Mouse (Mus musculus) midbrain, embryonic 15.5 days (tissue): ENCODE measurements around the gene Cadps. TPM values are rescaled to one million over a fixed set of nuclear protein-coding genes. Genes with fewer than 3 reads are reported as not detected.
A peak's percentile ranks its signal among the peaks of the same experiment; 100 is the strongest.

Source experiments
- ATAC-seq: fragments of 200-750 bp; cut with Nextera tagmentation; replicated peaks from 2 replicates; pipeline ENCODE4 v1.8.0; 2017; ENCODE audit warnings: moderate TSS enrichment
- H3K27ac ChIP-seq: fragments of 300-500 bp; sonication (generic); 2 replicates; pipeline ENCODE4 v1.5.1; 2015; ENCODE audit warnings: mild to moderate bottlenecking, inconsistent platforms
- H3K27me3 ChIP-seq: fragments of 300-500 bp; sonication (generic); replicated peaks from 2 replicates; pipeline ENCODE4 v1.6.1; 2015; ENCODE audit warnings: inconsistent platforms
- H3K36me3 ChIP-seq: fragments of 300-500 bp; sonication (generic); replicated peaks from 2 replicates; pipeline ENCODE4 v1.6.1; 2015; ENCODE audit warnings: inconsistent platforms
- H3K4me1 ChIP-seq: fragments of 300-500 bp; sonication (generic); 2 replicates; pipeline ENCODE4 v1.6.1; 2015; ENCODE audit warnings: inconsistent platforms
- H3K4me2 ChIP-seq: fragments of 300-500 bp; sonication (generic); 2 replicates; pipeline ENCODE4 v1.6.1; 2015; ENCODE audit warnings: inconsistent platforms, mild to moderate bottlenecking, moderate library complexity
- H3K4me3 ChIP-seq: fragments of 300-500 bp; sonication (generic); 2 replicates; pipeline ENCODE4 v1.5.1; 2015; ENCODE audit warnings: mild to moderate bottlenecking, inconsistent platforms
- H3K9ac ChIP-seq: fragments of 300-500 bp; sonication (generic); 2 replicates; pipeline ENCODE4 v1.6.1; 2015; ENCODE audit warnings: mild to moderate bottlenecking, inconsistent platforms
- H3K9me3 ChIP-seq: fragments of 300-500 bp; sonication (generic); 2 replicates; pipeline ENCODE4 v1.6.1; 2016; ENCODE audit warnings: inconsistent platforms
- WGBS: fragments of 180-500 bp; shearing (Covaris S2); methylation state at CpG from one replicate; pipeline ENCODE4 v1.1.7; 2015; ENCODE audit warnings: mixed read lengths; 5-methylcytosine and 5-hydroxymethylcytosine counted together
- polyA plus RNA-seq: library from polyadenylated mRNA; unstranded; fragments of >200 nt; fragmentation: Nextera tagmentation; extraction: Ambion mirVana; gene quantifications from 2 replicates; pipeline ENCODE4 v1.2.1, GENCODE M21; 2015

Cadps gene
- 40.2 and 43.8 TPM in 2 replicates for polyA plus RNA-seq

DNA sequence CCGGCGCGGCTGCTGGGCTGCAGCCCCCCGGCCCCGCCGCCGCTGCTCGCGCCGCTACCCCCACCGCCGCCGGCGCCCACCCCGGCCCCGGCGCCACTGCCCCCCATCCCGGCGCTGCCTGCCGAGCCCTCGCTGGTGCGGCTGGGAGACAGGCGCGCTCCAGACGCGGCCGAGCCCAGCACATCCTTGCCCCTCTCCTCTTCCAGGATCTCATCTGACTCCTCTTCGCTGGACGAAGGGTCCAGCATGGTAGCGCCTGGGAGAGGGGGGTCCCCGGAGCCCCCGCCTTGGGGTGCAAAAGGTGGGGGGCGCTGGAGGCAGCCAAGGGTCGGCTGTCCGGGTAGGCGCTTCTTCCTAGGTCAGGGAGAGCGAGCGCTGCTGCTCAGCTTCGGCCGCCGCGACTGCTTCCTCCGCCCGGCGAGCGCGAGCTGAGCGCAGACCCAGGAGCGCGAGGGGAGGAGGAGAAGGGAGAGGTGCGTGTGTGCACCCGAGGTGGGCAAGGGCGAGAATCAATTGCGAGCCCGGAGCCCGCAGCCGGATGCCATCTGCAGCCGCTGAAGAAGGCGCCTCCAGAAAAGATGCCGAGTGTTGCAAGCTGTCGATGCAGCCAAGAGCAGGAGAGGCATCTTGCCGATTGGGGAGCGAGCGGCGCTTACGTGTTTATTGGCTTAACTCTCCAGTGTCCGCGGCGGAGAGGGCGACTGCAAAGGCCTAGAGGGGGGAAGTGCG is at the start of gene Cadps:
TSS of gene Cadps (minus strand) at position 589 of the 729 bp plus-strand sequence.
- peak; percentile 82 for ATAC-seq
- Histone ChIP-seq H3K4me2 (peak within 1 kb of the TSS; percentile 55), H3K27ac (peak within 1 kb of the TSS; percentile 98), H3K9ac (peak within 1 kb of the TSS; percentile 92), H3K4me1 (peaks cover 24% of the 10 kb centered on the region), H3K27me3 (no peaks in the 10 kb centered on the region), H3K9me3 (no peaks in the 10 kb centered on the region), H3K36me3 (no peaks in the 10 kb centered on the region), H3K4me3 (peak within 1 kb of the TSS; percentile 76)
- under 1% methylated on average over 71 of the region's 71 CpGs for WGBS

- H3K4me1 ChIP-seq, result no peaks in the 10 kb centered on the region
- 91% methylated on average over 1 of the region's 1 CpGs for WGBS
- H3K36me3 ChIP-seq, result no peaks in the 10 kb centered on the region
- H3K27ac ChIP-seq, result no peak overlapping the region
- H3K9ac ChIP-seq, result no peak overlapping the region
- no peaks in the 10 kb centered on the region for H3K27me3 ChIP-seq
- no peak for ATAC-seq
- no peak overlapping the region for H3K4me2 ChIP-seq
- no peak overlapping the region for H3K4me3 ChIP-seq
- no peaks in the 10 kb centered on the region for H3K9me3 ChIP-seq
Measured at GRCm38 (mm10) chr14:12869605-12870004, 46.7 kb upstream of the Cadps start.

- Histone ChIP-seq H3K27me3 (no peaks in the 10 kb centered on the region), H3K4me1 (no peaks in the 10 kb centered on the region), H3K4me3 (no peak overlapping the region), H3K27ac (no peak overlapping the region), H3K36me3 (no peaks in the 10 kb centered on the region), H3K9me3 (no peaks in the 10 kb centered on the region), H3K4me2 (no peak overlapping the region), H3K9ac (no peak overlapping the region)
- no peak for ATAC-seq
- 65% methylated on average over 2 of the region's 2 CpGs for WGBS
Measured at GRCm38 (mm10) chr14:12865258-12865657, 42.4 kb upstream of the Cadps start.

DNA sequence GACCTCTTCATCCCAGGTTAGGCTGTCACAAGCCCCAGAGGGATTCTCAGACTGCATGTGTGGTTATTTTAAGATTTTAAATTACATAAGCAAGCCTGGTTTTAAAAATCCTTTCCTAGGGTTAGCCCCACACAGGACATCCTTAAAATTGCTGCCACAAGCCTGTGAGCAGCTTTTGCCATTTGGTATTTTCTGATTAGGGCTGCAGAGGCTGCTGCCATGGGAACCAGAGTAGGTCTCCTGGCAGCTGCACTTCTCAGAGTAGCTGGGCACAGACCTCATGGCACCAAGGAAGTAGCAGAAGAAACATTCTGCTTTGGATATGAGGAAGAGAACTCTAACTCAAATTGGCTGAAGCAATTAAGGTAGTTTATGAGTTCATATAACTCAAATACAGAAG is 21.0 kb upstream of the Cadps start:
- Histone ChIP-seq H3K9ac (no peak overlapping the region), H3K27ac (no peak overlapping the region), H3K4me1 (no peaks in the 10 kb centered on the region), H3K27me3 (no peaks in the 10 kb centered on the region), H3K4me3 (no peak overlapping the region), H3K9me3 (no peaks in the 10 kb centered on the region), H3K36me3 (no peaks in the 10 kb centered on the region), H3K4me2 (no peak overlapping the region)
- no peak for ATAC-seq

- Histone ChIP-seq H3K36me3 (no peaks in the 10 kb centered on the region), H3K27ac (no peak overlapping the region), H3K4me2 (no peak overlapping the region), H3K4me1 (no peaks in the 10 kb centered on the region), H3K9ac (no peak overlapping the region), H3K4me3 (no peak overlapping the region), H3K27me3 (no peaks in the 10 kb centered on the region), H3K9me3 (no peaks in the 10 kb centered on the region)
- WGBS, result 73% methylated on average over 1 of the region's 1 CpGs
- no peak for ATAC-seq
Measured at GRCm38 (mm10) chr14:12839471-12839870, 16.6 kb upstream of the Cadps start.

- Histone ChIP-seq H3K27me3 (no peaks in the 10 kb centered on the region), H3K9ac (no peak overlapping the region), H3K4me1 (no peaks in the 10 kb centered on the region), H3K4me3 (no peak overlapping the region), H3K4me2 (no peak overlapping the region), H3K36me3 (no peaks in the 10 kb centered on the region), H3K27ac (no peak overlapping the region), H3K9me3 (no peaks in the 10 kb centered on the region)
- no peak for ATAC-seq
Measured at GRCm38 (mm10) chr14:12838949-12839348, 16.1 kb upstream of the Cadps start.

GRCm38 (mm10) chr14:12838323-12838722 is 15.4 kb upstream of the Cadps start:
- Histone ChIP-seq H3K9me3 (no peaks in the 10 kb centered on the region), H3K36me3 (no peaks in the 10 kb centered on the region), H3K4me3 (no peak overlapping the region), H3K4me1 (no peaks in the 10 kb centered on the region), H3K4me2 (no peak overlapping the region), H3K27ac (no peak overlapping the region), H3K9ac (no peak overlapping the region), H3K27me3 (no peaks in the 10 kb centered on the region)
- ATAC-seq, result no peak

DNA sequence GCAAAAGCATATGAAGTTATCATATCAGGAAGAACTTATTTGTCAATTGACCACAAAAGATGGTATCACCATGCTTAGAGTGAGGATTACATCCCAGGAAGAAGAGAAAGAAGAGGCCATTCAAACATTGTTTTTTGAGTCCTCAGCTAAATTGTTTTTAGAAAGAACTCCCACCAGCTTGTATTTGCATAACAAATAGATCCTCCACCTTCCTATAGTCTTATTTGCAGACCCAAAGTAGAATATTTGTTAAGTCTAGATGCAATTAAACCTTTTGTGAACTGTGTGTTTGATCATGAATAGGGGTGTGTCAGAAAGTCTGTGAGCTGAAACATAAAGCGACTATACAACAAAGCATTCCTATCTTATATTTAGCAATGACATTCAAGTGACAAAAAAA is 15.0 kb upstream of the Cadps start:
- no peak for ATAC-seq
- no peak overlapping the region for H3K27ac ChIP-seq
- 2% methylated on average over 1 of the region's 1 CpGs for WGBS
- H3K4me1 ChIP-seq, result no peaks in the 10 kb centered on the region
- H3K4me2 ChIP-seq, result no peak overlapping the region
- no peaks in the 10 kb centered on the region for H3K9me3 ChIP-seq
- no peak overlapping the region for H3K4me3 ChIP-seq
- H3K27me3 ChIP-seq, result no peaks in the 10 kb centered on the region
- no peaks in the 10 kb centered on the region for H3K36me3 ChIP-seq
- H3K9ac ChIP-seq, result no peak overlapping the region

DNA sequence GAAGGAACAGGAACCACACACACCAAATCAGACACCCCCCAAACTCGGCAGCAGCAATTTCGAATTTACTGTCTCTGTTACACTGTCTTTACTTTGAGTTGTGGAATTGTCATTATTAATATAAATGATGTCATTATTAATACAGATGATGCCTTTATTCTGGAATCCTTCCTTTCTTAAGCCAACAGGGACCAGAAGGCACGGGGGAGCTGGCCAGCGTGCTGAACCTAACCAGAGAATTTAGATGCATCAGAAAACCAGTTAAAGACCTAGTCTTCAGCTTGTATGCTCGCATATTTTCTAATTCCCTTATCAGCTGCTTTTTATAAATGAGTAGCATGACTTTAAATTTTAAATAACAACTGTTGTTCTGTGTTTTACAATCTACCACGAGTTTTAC is 902 bp upstream of the Cadps start:
- peak overlapping the region; percentile 55 for H3K4me2 ChIP-seq
- no peaks in the 10 kb centered on the region for H3K27me3 ChIP-seq
- 17% methylated on average over 6 of the region's 6 CpGs for WGBS
- peak overlapping the region; percentile 92; the same call in 1 of the 2 replicates for H3K9ac ChIP-seq
- no peaks in the 10 kb centered on the region for H3K9me3 ChIP-seq
- H3K27ac ChIP-seq, result 0 out of 2 replicates have a peak overlapping the region, but pooled peaks have one; percentile 98
- H3K36me3 ChIP-seq, result no peaks in the 10 kb centered on the region
- H3K4me1 ChIP-seq, result peaks cover 21% of the 10 kb centered on the region
- H3K4me3 ChIP-seq, result peak overlapping the region; percentile 76
- ATAC-seq, result no peak

- Histone ChIP-seq H3K36me3 (no peaks in the 10 kb centered on the region), H3K9me3 (no peaks in the 10 kb centered on the region), H3K4me1 (peaks cover 24% of the 10 kb centered on the region), H3K4me2 (peak overlapping the region; percentile 55), H3K9ac (peak overlapping the region; percentile 92), H3K27ac (peak overlapping the region; percentile 98), H3K27me3 (no peaks in the 10 kb centered on the region), H3K4me3 (peak overlapping the region; percentile 76)
- WGBS, result under 1% methylated on average over 57 of the region's 58 CpGs
- peak; percentile 84 for ATAC-seq
Measured at GRCm38 (mm10) chr14:12821831-12822490, 918 bp downstream of the Cadps start.

- peak; percentile 43 for ATAC-seq
- peaks cover 25% of the 10 kb centered on the region for H3K4me1 ChIP-seq
- WGBS, result 1% methylated on average over 13 of the region's 13 CpGs
- H3K4me2 ChIP-seq, result peak overlapping the region; percentile 55
- peak overlapping the region; percentile 98 for H3K27ac ChIP-seq
- no peaks in the 10 kb centered on the region for H3K9me3 ChIP-seq
- H3K27me3 ChIP-seq, result no peaks in the 10 kb centered on the region
- no peaks in the 10 kb centered on the region for H3K36me3 ChIP-seq
- H3K9ac ChIP-seq, result peak overlapping the region; percentile 92
- peak overlapping the region; percentile 76 for H3K4me3 ChIP-seq
Measured at GRCm38 (mm10) chr14:12821156-12821813, 1.6 kb downstream of the Cadps start.

GRCm38 (mm10) chr14:12820149-12820548 is 2.7 kb downstream of the Cadps start:
- H3K27me3 ChIP-seq, result no peaks in the 10 kb centered on the region
- peak overlapping the region; percentile 76 for H3K4me3 ChIP-seq
- no peak overlapping the region for H3K27ac ChIP-seq
- no peak for ATAC-seq
- H3K4me1 ChIP-seq, result peaks cover 25% of the 10 kb centered on the region
- H3K9ac ChIP-seq, result no peak overlapping the region
- no peaks in the 10 kb centered on the region for H3K36me3 ChIP-seq
- no peaks in the 10 kb centered on the region for H3K9me3 ChIP-seq
- 79% methylated on average over 1 of the region's 1 CpGs for WGBS
- peak overlapping the region; percentile 55 for H3K4me2 ChIP-seq
